Mouse (Mus musculus): ENCODE measurements around the gene Irgc1. TPM values are rescaled to one million over a fixed set of nuclear protein-coding genes. Genes with fewer than 3 reads are reported as not detected.

Irgc1 gene
- polyA plus RNA-seq, 1 experiment from 2014 or later: not detected

- no peak overlapping the region for H3K4me3 ChIP-seq (ENCODE audit: low read depth, low read length)
- 54% methylated on average over 14 of the region's 14 CpGs for WGBS
- DNase-seq (ENCODE audit: low spot score) (no peak), ATAC-seq (replicated peaks; ENCODE audit: low FRiP score, low TSS enrichment, low read depth) (no peak)
- H3K4me1 ChIP-seq (replicated peaks; ENCODE audit: control insufficient read depth, insufficient read depth, low read length): no peaks in the 10 kb centered on the region
- no peaks in the 10 kb centered on the region for H3K27me3 ChIP-seq (replicated peaks; ENCODE audit: control insufficient read depth, insufficient read depth, low read length)
- H3K4me2 ChIP-seq (ENCODE audit: low read length): no peak overlapping the region
- no peaks in the 10 kb centered on the region for H3K9me3 ChIP-seq (ENCODE audit: control insufficient read depth, low read length)
- H3K36me3 ChIP-seq (ENCODE audit: control insufficient read depth, insufficient read depth, low read length): no peaks in the 10 kb centered on the region
- no peak overlapping the region for H3K27ac ChIP-seq (ENCODE audit: low read depth)
- no peak overlapping the region for H3K9ac ChIP-seq (ENCODE audit: low read length)
Observed at GRCm38 (mm10) chr7:24448782-24449517, 3.1 kb downstream of the Irgc1 start.

DNA sequence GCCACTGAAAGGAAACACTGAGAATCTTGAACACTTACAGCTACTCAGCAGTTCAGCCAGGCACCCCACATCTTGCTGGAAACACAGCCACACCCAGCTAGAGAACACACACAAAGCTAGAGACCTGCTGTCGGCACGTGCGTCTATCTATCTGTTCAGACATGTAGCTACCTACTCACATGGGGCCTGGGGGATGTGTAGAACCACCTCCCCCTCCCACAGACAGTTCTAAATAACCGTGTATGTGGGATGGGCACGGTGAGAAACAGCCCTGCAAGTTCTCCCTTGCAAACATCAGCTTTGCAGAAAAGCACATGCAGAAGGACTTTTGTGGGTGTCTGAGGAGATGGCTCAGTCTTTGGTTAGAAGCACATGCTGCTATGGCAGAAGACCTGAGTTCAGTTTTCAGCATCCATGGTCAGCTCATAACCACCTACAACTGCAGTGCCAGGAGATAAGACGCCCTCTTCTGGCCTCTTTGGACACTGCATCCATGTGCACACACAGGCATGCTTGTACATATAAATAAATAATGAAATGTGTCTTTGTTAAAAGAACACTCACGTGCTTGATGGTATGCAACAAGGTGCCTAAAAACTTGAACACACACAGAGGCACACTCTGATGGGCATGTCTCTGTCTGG is 5.3 kb downstream of the Irgc1 start:
- no peak overlapping the region for H3K9ac ChIP-seq (ENCODE audit: low read length)
- H3K27me3 ChIP-seq (replicated peaks; ENCODE audit: control insufficient read depth, insufficient read depth, low read length): no peaks in the 10 kb centered on the region
- ATAC-seq (replicated peaks; ENCODE audit: low FRiP score, low TSS enrichment, low read depth): no peak
- no peaks in the 10 kb centered on the region for H3K9me3 ChIP-seq (ENCODE audit: control insufficient read depth, low read length)
- H3K4me3 ChIP-seq (ENCODE audit: low read depth, low read length): no peak overlapping the region
- H3K36me3 ChIP-seq (ENCODE audit: control insufficient read depth, insufficient read depth, low read length): no peaks in the 10 kb centered on the region
- DNase-seq (ENCODE audit: low spot score): no peak
- WGBS: 79% methylated on average over 7 of the region's 7 CpGs
- no peak overlapping the region for H3K4me2 ChIP-seq (ENCODE audit: low read length)
- no peaks in the 10 kb centered on the region for H3K4me1 ChIP-seq (replicated peaks; ENCODE audit: control insufficient read depth, insufficient read depth, low read length)
- no peak overlapping the region for H3K27ac ChIP-seq (ENCODE audit: low read depth)

- Histone ChIP-seq H3K9me3 (ENCODE audit: control insufficient read depth, low read length) (no peaks in the 10 kb centered on the region), H3K4me3 (ENCODE audit: low read depth, low read length) (no peak overlapping the region), H3K4me1 (replicated peaks; ENCODE audit: control insufficient read depth, insufficient read depth, low read length) (no peaks in the 10 kb centered on the region), H3K4me2 (ENCODE audit: low read length) (no peak overlapping the region), H3K27ac (ENCODE audit: low read depth) (no peak overlapping the region), H3K27me3 (replicated peaks; ENCODE audit: control insufficient read depth, insufficient read depth, low read length) (no peaks in the 10 kb centered on the region), H3K9ac (ENCODE audit: low read length) (no peak overlapping the region), H3K36me3 (ENCODE audit: control insufficient read depth, insufficient read depth, low read length) (no peaks in the 10 kb centered on the region)
- 89% methylated on average over 9 of the region's 9 CpGs for WGBS
- ATAC-seq (replicated peaks; ENCODE audit: low FRiP score, low TSS enrichment, low read depth): no peak
- no peak for DNase-seq (ENCODE audit: low spot score)
Observed at GRCm38 (mm10) chr7:24445266-24445926, 6.7 kb downstream of the Irgc1 start.

- Histone ChIP-seq H3K4me2 (ENCODE audit: low read length) (no peak overlapping the region), H3K4me3 (ENCODE audit: low read depth, low read length) (no peak overlapping the region), H3K36me3 (ENCODE audit: control insufficient read depth, insufficient read depth, low read length) (no peaks in the 10 kb centered on the region), H3K27me3 (replicated peaks; ENCODE audit: control insufficient read depth, insufficient read depth, low read length) (no peaks in the 10 kb centered on the region), H3K9me3 (ENCODE audit: control insufficient read depth, low read length) (no peaks in the 10 kb centered on the region), H3K27ac (ENCODE audit: low read depth) (no peak overlapping the region), H3K4me1 (replicated peaks; ENCODE audit: control insufficient read depth, insufficient read depth, low read length) (no peaks in the 10 kb centered on the region), H3K9ac (ENCODE audit: low read length) (no peak overlapping the region)
- DNase-seq (ENCODE audit: low spot score): no peak
- 74% methylated on average over 8 of the region's 8 CpGs for WGBS
- no peak for ATAC-seq (replicated peaks; ENCODE audit: low FRiP score, low TSS enrichment, low read depth)
Observed at GRCm38 (mm10) chr7:24442313-24442712, 9.8 kb downstream of the Irgc1 start.

DNA sequence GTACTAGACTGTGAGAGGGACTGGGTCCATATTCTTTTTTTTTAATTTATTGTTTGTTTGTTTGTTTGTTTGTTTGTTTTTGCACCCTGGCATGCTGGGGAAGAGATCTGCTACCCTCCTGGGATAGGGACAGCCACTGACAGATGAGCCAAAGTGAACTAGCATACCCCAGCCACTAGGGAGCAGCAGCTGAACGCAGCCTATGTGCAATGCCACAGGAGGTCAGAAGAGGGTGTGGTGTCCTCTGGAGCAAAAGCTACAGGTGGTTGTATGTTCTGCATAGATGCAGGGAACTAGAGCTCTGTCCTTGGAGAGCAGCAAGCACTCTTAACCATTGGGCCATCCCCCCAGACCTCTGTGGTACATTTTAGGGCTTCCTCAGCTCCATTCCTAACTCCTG is 10.3 kb downstream of the Irgc1 start:
- Histone ChIP-seq H3K27ac (ENCODE audit: low read depth) (no peak overlapping the region), H3K4me1 (replicated peaks; ENCODE audit: control insufficient read depth, insufficient read depth, low read length) (no peaks in the 10 kb centered on the region), H3K9me3 (ENCODE audit: control insufficient read depth, low read length) (no peaks in the 10 kb centered on the region), H3K27me3 (replicated peaks; ENCODE audit: control insufficient read depth, insufficient read depth, low read length) (no peaks in the 10 kb centered on the region), H3K36me3 (ENCODE audit: control insufficient read depth, insufficient read depth, low read length) (no peaks in the 10 kb centered on the region), H3K9ac (ENCODE audit: low read length) (no peak overlapping the region), H3K4me2 (ENCODE audit: low read length) (no peak overlapping the region), H3K4me3 (ENCODE audit: low read depth, low read length) (no peak overlapping the region)
- peak; percentile 78 for ATAC-seq (replicated peaks; ENCODE audit: low FRiP score, low TSS enrichment, low read depth)
- DNase-seq (ENCODE audit: low spot score): peak; percentile 73
- 6% methylated on average over 1 of the region's 1 CpGs for WGBS

DNA sequence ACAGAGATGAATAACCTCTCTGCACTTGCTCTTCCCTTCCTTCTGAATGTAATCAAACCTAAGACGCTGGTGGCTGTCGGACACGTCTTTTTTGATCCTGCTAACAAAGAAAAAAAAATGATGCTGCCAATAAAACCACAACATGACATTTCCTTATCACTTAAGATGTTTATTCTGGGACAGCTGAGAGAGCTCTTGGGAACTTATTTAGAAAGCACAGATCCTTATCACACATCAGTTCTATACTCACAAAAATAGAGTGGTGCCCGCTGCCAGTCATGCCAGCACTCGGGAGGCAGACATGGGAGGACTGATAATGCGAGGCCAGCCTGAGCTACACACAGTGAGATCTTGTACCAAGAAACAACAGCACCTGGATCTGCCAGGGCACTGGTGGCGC is 12.2 kb downstream of the Irgc1 start:
- ATAC-seq (replicated peaks; ENCODE audit: low FRiP score, low TSS enrichment, low read depth) (no peak), DNase-seq (ENCODE audit: low spot score) (no peak)
- Histone ChIP-seq H3K9me3 (ENCODE audit: control insufficient read depth, low read length) (no peaks in the 10 kb centered on the region), H3K4me2 (ENCODE audit: low read length) (no peak overlapping the region), H3K4me3 (ENCODE audit: low read depth, low read length) (no peak overlapping the region), H3K36me3 (ENCODE audit: control insufficient read depth, insufficient read depth, low read length) (no peaks in the 10 kb centered on the region), H3K9ac (ENCODE audit: low read length) (no peak overlapping the region), H3K27ac (ENCODE audit: low read depth) (no peak overlapping the region), H3K4me1 (replicated peaks; ENCODE audit: control insufficient read depth, insufficient read depth, low read length) (no peaks in the 10 kb centered on the region), H3K27me3 (replicated peaks; ENCODE audit: control insufficient read depth, insufficient read depth, low read length) (no peaks in the 10 kb centered on the region)
- WGBS: 61% methylated on average over 7 of the region's 7 CpGs

DNA sequence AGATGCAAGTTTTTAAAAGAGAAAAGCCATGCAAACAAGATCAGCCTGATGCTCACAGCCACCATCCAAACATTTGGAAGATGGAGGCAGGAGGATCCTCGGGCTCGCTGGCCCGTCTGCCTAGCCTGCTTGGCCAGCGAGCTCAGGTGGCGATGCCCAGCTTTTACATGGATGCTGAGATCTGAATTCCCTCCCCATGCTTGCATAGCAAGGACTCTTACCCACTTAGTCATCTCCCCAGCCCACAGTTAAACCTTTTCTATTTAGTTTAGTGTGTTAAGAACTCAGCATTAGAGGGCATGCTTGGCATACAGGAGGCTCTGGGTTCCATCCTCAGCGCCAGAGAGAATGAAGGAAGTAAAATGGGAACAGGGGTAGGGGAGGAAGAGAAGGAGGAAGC is 12.9 kb downstream of the Irgc1 start:
- 82% methylated on average over 6 of the region's 6 CpGs for WGBS
- Histone ChIP-seq H3K27me3 (replicated peaks; ENCODE audit: control insufficient read depth, insufficient read depth, low read length) (no peaks in the 10 kb centered on the region), H3K36me3 (ENCODE audit: control insufficient read depth, insufficient read depth, low read length) (no peaks in the 10 kb centered on the region), H3K9ac (ENCODE audit: low read length) (no peak overlapping the region), H3K4me3 (ENCODE audit: low read depth, low read length) (no peak overlapping the region), H3K4me2 (ENCODE audit: low read length) (no peak overlapping the region), H3K9me3 (ENCODE audit: control insufficient read depth, low read length) (no peaks in the 10 kb centered on the region), H3K4me1 (replicated peaks; ENCODE audit: control insufficient read depth, insufficient read depth, low read length) (no peaks in the 10 kb centered on the region), H3K27ac (ENCODE audit: low read depth) (no peak overlapping the region)
- DNase-seq (ENCODE audit: low spot score) (no peak), ATAC-seq (replicated peaks; ENCODE audit: low FRiP score, low TSS enrichment, low read depth) (no peak)

DNA sequence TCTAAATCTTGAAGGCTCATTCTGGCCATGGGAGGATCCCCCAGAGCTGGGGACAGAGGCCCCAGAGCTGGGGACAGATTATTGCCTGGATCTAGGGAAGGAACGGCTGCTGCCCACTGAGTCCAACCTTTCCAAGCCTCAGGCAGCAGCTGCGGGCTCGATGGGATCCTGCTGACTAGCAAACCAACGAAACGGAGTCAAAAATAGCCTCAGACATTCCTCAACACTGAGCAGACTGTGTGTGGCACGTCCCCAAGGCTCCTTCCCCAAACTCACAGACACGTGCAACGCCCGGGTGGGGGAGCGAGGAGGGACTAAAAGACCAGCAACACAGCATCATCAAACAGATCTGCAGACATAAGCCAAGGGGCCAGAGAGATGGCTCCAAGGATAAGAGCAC is 14.1 kb downstream of the Irgc1 start:
- Histone ChIP-seq H3K9ac (ENCODE audit: low read length) (no peak overlapping the region), H3K4me3 (ENCODE audit: low read depth, low read length) (no peak overlapping the region), H3K27ac (ENCODE audit: low read depth) (no peak overlapping the region), H3K9me3 (ENCODE audit: control insufficient read depth, low read length) (peaks cover under 1% of the 10 kb centered on the region; the same call in 1 of the 2 replicates), H3K27me3 (replicated peaks; ENCODE audit: control insufficient read depth, insufficient read depth, low read length) (no peaks in the 10 kb centered on the region; the same call in 1 of the 2 replicates), H3K36me3 (ENCODE audit: control insufficient read depth, insufficient read depth, low read length) (no peaks in the 10 kb centered on the region), H3K4me2 (ENCODE audit: low read length) (no peak overlapping the region), H3K4me1 (replicated peaks; ENCODE audit: control insufficient read depth, insufficient read depth, low read length) (no peaks in the 10 kb centered on the region)
- 68% methylated on average over 10 of the region's 10 CpGs for WGBS
- ATAC-seq (replicated peaks; ENCODE audit: low FRiP score, low TSS enrichment, low read depth) (no peak), DNase-seq (ENCODE audit: low spot score) (no peak)
